Comparison of ENCODE assay signal across 8 mouse cellular contexts in the genomic region with DNA sequence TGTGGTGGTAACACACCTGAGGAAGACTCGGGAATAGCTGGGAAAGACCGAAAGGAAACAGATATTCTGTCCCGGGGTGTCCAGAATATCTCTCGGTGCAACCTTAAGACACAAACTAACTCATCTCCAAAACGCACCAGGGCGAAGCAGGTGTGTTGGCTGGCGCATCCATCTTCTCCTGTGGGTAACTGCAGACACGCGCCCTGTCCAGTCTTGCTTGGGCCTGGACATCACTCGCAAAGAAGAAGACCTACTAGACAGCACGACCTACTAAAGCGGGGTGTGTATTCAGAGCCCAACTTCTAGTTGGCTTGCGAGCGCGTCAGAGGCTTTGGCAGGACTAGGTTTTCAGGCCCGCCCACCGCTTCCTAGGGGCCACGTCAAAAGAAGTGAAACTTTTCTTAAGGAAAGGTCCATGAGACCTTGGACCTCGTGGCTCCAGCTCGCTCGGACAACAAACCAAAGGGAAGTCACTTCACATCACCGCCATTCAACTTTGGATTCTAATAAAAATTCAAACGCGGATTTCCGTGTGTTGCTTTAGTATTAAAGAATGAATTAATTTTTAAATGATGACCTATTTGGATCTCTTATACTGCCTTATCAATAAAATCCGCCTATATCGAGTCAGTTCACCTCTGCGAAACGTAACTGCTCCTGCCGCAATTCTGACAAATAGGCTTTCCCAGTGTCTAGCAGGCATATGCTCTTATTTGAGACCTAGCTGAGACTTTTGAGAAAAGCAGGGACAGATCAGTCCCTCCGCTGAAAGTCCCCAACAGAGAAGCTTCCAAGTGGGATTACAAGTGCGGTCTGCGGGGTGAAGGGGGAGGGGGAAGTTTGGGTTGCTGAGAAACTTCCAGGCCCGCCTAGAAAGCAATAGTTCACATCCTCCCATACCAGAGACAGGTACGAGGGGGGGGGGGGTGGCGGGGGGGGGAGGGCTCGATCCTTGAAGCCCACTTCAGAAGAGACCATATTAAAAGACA. TPM values are rescaled to one million over a fixed set of nuclear protein-coding genes. Genes with fewer than 3 reads are reported as not detected.
A peak's percentile ranks its signal among the peaks of the same experiment; 100 is the strongest.
DNase-seq lines count a peak whose midpoint lies in the region; ATAC-seq and TF ChIP-seq lines count a peak whose summit lies in the region.

No protein-coding gene starts in this region.

- TF ChIP-seq CTCF in liver, adult 2 months (IDR thresholded peaks at IDR 0.05; ENCODE audit: low read depth, low read length) = no peak

- H3K27me3 ChIP-seq in liver, adult 2 months (ENCODE audit: control insufficient read depth, insufficient read depth, low read length) = peaks cover 15% of the 10 kb centered on the region
- H3K27me3 ChIP-seq in forebrain, embryonic 11.5 days (ENCODE audit: control insufficient read depth, insufficient read depth, low read length) = peaks cover 75% of the 10 kb centered on the region
- H3K27me3 ChIP-seq in limb, embryonic 14.5 days (ENCODE audit: control insufficient read depth, insufficient read depth, low read length) = peaks cover 76% of the 10 kb centered on the region

- no peaks in the 10 kb centered on the region; the same call in 1 of the 2 replicates for H3K4me1 ChIP-seq in liver, adult 2 months (ENCODE audit: control insufficient read depth, insufficient read depth, low read length)
- H3K4me1 ChIP-seq in forebrain, embryonic 11.5 days (replicated peaks; ENCODE audit: control insufficient read depth, insufficient read depth, low read length) = peaks cover 15% of the 10 kb centered on the region; the same call in 1 of the 2 replicates
- peaks cover 14% of the 10 kb centered on the region for H3K4me1 ChIP-seq in limb, embryonic 14.5 days (ENCODE audit: control insufficient read depth, insufficient read depth, low read length)

- no peak for DNase-seq in liver, adult 2 months (ENCODE audit: extremely low read depth, low read depth, low spot score)
- no peak for DNase-seq in liver
- peak; percentile 62 for DNase-seq in forebrain, embryonic 11.5 days (ENCODE audit: low spot score)
- peak; percentile 2 for DNase-seq in limb, embryonic 14.5 days (ENCODE audit: low spot score)
- DNase-seq in retina, embryonic 14.5 days (ENCODE audit: low spot score) = peak; percentile 50
- DNase-seq in T-cell, adult 2 months (ENCODE audit: low spot score) = no peak
- DNase-seq in left cerebral cortex, postnatal 4 days = no peak
- no peak for DNase-seq in left cerebral cortex, adult 8-10 months (ENCODE audit: low spot score in 2 of 2)

- ATAC-seq in forebrain, embryonic 11.5 days (replicated peaks; ENCODE audit: low FRiP score) = peak; percentile 4; the same call in 1 of the 2 replicates
- ATAC-seq in limb, embryonic 14.5 days (ENCODE audit: low FRiP score, low read depth) = no peak

- intact Hi-C loops in left cerebral cortex, postnatal 4 days (cut with DNase I) = no loop called here

- no peak overlapping the region for H3K9ac ChIP-seq in liver, adult 2 months (ENCODE audit: low read depth, low read length)
- H3K9ac ChIP-seq in forebrain, embryonic 11.5 days (ENCODE audit: low read length) = no peak overlapping the region
- no peak overlapping the region for H3K9ac ChIP-seq in limb, embryonic 14.5 days (ENCODE audit: low read depth, low read length, severe bottlenecking)

- H3K79me2 ChIP-seq in liver, adult 2 months (ENCODE audit: control insufficient read depth, insufficient read depth, low read length) = no peaks in the 10 kb centered on the region

- H3K4me3 ChIP-seq in liver, adult 2 months (ENCODE audit: insufficient read depth, low read depth, low read length) = peak overlapping the region; percentile 6; the same call in 1 of the 2 replicates
- peak overlapping the region; percentile 31 for H3K4me3 ChIP-seq in forebrain, embryonic 11.5 days (ENCODE audit: low read depth, low read length)
- H3K4me3 ChIP-seq in limb, embryonic 14.5 days (replicated peaks; ENCODE audit: low read length) = peak overlapping the region; percentile 42

- no peaks in the 10 kb centered on the region for H3K9me3 ChIP-seq in forebrain, embryonic 11.5 days (ENCODE audit: control insufficient read depth, low read length)
- no peaks in the 10 kb centered on the region for H3K9me3 ChIP-seq in limb, embryonic 14.5 days (ENCODE audit: control insufficient read depth, low read length)

- TF ChIP-seq POLR2A in liver, adult 2 months (IDR thresholded peaks at IDR 0.05; ENCODE audit: extremely low read depth, insufficient read depth, low read length) = no peak
- TF ChIP-seq POLR2A in limb, embryonic 14.5 days (IDR thresholded peaks at IDR 0.05; ENCODE audit: borderline replicate concordance, extremely low read depth, insufficient read depth, insufficient read length) = no peak

- no peak overlapping the region for H3K27ac ChIP-seq in liver, adult 2 months (replicated peaks; ENCODE audit: insufficient read depth, low read depth, low read length)
- H3K27ac ChIP-seq in forebrain, embryonic 11.5 days (ENCODE audit: low read depth, low read length) = no peak overlapping the region
- no peak overlapping the region for H3K27ac ChIP-seq in limb, embryonic 14.5 days (replicated peaks; ENCODE audit: low read depth, low read length)

- H3K4me2 ChIP-seq in forebrain, embryonic 11.5 days (ENCODE audit: low read depth, low read length, severe bottlenecking) = peak overlapping the region; percentile 75
- peak overlapping the region; percentile 75 for H3K4me2 ChIP-seq in limb, embryonic 14.5 days (replicated peaks; ENCODE audit: low read depth, low read length, severe bottlenecking)

- WGBS in liver, adult 2 months = 4% methylated on average over 37 of the region's 37 CpGs
- 2% methylated on average over 36 of the region's 37 CpGs for WGBS in forebrain, embryonic 11.5 days
- WGBS in limb, embryonic 14.5 days = under 1% methylated on average over 36 of the region's 37 CpGs

- H3K36me3 ChIP-seq in liver, adult 2 months (ENCODE audit: control insufficient read depth, insufficient read depth, low read length) = no peaks in the 10 kb centered on the region
- no peaks in the 10 kb centered on the region for H3K36me3 ChIP-seq in forebrain, embryonic 11.5 days (ENCODE audit: control insufficient read depth, insufficient read depth, low read length)
- no peaks in the 10 kb centered on the region for H3K36me3 ChIP-seq in limb, embryonic 14.5 days (ENCODE audit: control insufficient read depth, insufficient read depth, low read length)

RNA-seq across cellular contexts. Expression of a gene that starts 20.7 kb away (rescaled TPM):
- under 0.01 and 0.07 TPM in 2 replicates for total RNA-seq in liver, adult 2 months (2014; rRNA removed)
- 0.11 and 0.42 TPM in 2 replicates for polyA plus RNA-seq in liver, adult 2 months (2012; rRNA removed)
- 14.9 and 15.7 TPM in 2 replicates for polyA plus RNA-seq in forebrain, embryonic 11.5 days (2014; fragmentation: Nextera tagmentation; extraction: Ambion mirVana)
- 6.4 and 8.7 TPM in 2 replicates for polyA plus RNA-seq in limb, embryonic 14.5 days (2012; rRNA removed)
- polyA plus RNA-seq in limb, embryonic 14.5 days (2014; fragmentation: Nextera tagmentation; extraction: Ambion mirVana) = 5.5 and 5.8 TPM in 2 replicates
- 10 to 100 TPM; 78.0 to 87.9 TPM for total RNA-seq in left cerebral cortex, postnatal 4 days (2021)
- total RNA-seq in left cerebral cortex, adult 8-10 months (2022) = 10 to 100 TPM; 31.6 to 40.2 (median 39.3) TPM

Comparison
In these comparisons a context has a peak if more than half of its experiments do, and no peak if none do; other contexts are left out.
1. DNase-seq: peak in forebrain, embryonic 11.5 days (single experiment), limb, embryonic 14.5 days (single experiment) and retina, embryonic 14.5 days (single experiment); none in liver, adult 2 months (single experiment), liver (single experiment), T-cell, adult 2 months (single experiment), left cerebral cortex, postnatal 4 days (single experiment) and left cerebral cortex, adult 8-10 months (0 of 2).
2. RNA of a gene that starts 20.7 kb away (total RNA-seq): 78.0 to 87.9 TPM in left cerebral cortex, postnatal 4 days and 31.6 to 40.2 TPM in left cerebral cortex, adult 8-10 months; under 0.01 to 0.07 TPM in liver, adult 2 months; every median in the first group is over 10 times any median in the second.
3. Peak in every context shown above with its lines, with median percentiles within 50 percentile points of each other: H3K4me3 ChIP-seq.